Mouse (Mus musculus) kidney, adult 2 months (tissue): ENCODE measurements around the gene Jakmip3.

Source experiments
- CTCF ChIP-seq: fragments of 200-500 bp; conservative IDR thresholded peaks from 2 replicates; pipeline ENCODE4 v1.5.1; 2011; ENCODE audit warnings: low read depth, mild to moderate bottlenecking, control low read depth, low read length, moderate library complexity, mixed read lengths; ENCODE audit not compliant: insufficient read depth, insufficient read length
- POLR2A ChIP-seq: fragments of 200-500 bp; IDR thresholded peaks from one replicate; pipeline ENCODE4 v1.6.1; 2011; ENCODE audit warnings: low read depth, low read length, control low read depth

DNA sequence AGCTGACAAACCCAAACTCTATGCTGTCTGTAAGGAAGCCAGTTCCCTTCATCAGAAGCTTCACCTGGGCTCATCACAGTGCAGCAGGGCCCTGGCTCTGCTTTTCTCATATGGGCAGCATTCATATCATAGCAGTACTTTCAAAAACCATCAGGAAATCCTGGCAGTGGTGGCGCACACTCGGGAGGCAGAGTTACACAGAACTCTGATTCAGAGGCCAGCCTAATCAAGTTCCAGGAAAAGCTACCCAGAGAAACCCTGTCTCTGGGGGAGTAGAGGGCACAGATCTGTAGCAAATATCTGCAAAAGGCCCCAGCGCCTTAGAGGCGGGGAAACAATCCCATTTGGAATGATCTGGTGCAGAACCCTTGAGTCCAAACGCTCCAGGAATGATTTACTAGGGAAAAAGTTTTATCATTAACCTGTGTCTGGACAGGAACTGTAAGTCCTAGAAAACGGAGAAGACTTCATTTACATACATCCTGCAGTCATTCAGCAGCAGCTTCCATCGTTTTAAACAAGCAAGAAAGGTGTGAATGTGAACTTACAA, 36.6 kb upstream of the Jakmip3 start:
- TF ChIP-seq CTCF, result no peak
- TF ChIP-seq POLR2A, result no peak
